Mouse (Mus musculus) spleen, adult 2 months (tissue): ENCODE measurements at regions not wholly inside any gene's neighbourhood (a gene's known extent, or its start where the extent isn't known, plus 50 kb on each side); places are given as distances from the start of the nearest gene placed in this dataset.

Source experiments
- DNase-seq, 2 experiments: peaks; one replicate each; pipeline versions ENCODE4 v3.0.0 to v3.0.0-alpha.2; 2012 to 2021; ENCODE audit warnings: low spot score in 2 of 2, low read depth in 1 of 2
- H3K27ac ChIP-seq: fragments of 200-500 bp; 2 replicates; pipeline ENCODE4 v1.5.1; 2012; ENCODE audit warnings: low read length, inconsistent platforms; ENCODE audit not compliant: insufficient read depth
- H3K27me3 ChIP-seq: fragments of 200-500 bp; 2 replicates; pipeline ENCODE4 v1.6.1; 2012; ENCODE audit warnings: mild to moderate bottlenecking, moderate library complexity, low read length, inconsistent platforms; ENCODE audit not compliant: control insufficient read depth, insufficient read depth
- H3K36me3 ChIP-seq: fragments of 200-500 bp; 2 replicates; pipeline ENCODE4 v1.6.1; 2012; ENCODE audit warnings: mild to moderate bottlenecking, low read length, inconsistent platforms; ENCODE audit not compliant: control insufficient read depth, insufficient read depth
- H3K4me1 ChIP-seq: fragments of 200-500 bp; 2 replicates; pipeline ENCODE4 v1.6.1; 2011; ENCODE audit warnings: inconsistent platforms; ENCODE audit not compliant: control insufficient read depth, insufficient read depth, insufficient read length
- H3K4me3 ChIP-seq: fragments of 200-500 bp; 2 replicates; pipeline ENCODE4 v1.5.1; 2011; ENCODE audit warnings: mild to moderate bottlenecking, inconsistent platforms; ENCODE audit not compliant: insufficient read depth, insufficient read length; ENCODE audit errors: extremely low read depth
- CTCF ChIP-seq: fragments of 200-500 bp; IDR thresholded peaks from 2 replicates; pipeline ENCODE4 v1.5.1; 2011; ENCODE audit warnings: mild to moderate bottlenecking, inconsistent platforms; ENCODE audit not compliant: insufficient read depth, insufficient read length, insufficient replicate concordance; ENCODE audit errors: extremely low read depth
- POLR2A ChIP-seq: fragments of 200-500 bp; IDR thresholded peaks from 2 replicates; pipeline ENCODE4 v1.6.1; 2011; ENCODE audit warnings: low read depth, low read length, inconsistent platforms
- WGBS: fragments of 180-500 bp; shearing (Covaris S2); methylation state at CpG from one replicate; pipeline ENCODE4 v1.1.7; 2018; 5-methylcytosine and 5-hydroxymethylcytosine counted together

DNA sequence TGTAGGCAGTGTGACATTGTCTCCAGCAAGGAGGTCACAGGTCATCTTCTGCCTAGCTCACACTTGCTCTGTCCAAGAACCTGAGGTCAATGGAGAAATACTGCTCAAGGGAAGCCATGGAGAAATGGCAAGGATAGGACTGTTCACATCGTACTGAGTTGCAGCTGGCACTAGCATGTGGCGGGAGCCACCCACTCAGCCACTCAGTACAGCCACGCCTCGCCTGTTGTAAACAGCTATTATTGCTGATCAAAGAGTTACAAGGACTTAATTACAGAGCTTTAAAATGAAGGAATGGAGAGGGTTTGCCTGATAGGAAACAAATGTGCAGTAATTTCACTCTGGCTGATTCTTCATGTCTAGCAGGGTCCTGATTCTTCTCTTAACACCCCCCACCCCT, 64.8 kb downstream of the Dll1 start:
- no peak overlapping the region for H3K4me3 ChIP-seq
- 76% methylated on average over 4 of the region's 4 CpGs for WGBS
- no peak overlapping the region for H3K27ac ChIP-seq
- TF ChIP-seq POLR2A (no peak), CTCF (no peak)
- H3K4me1 ChIP-seq, result no peaks in the 10 kb centered on the region
- DNase-seq, result no peak
- H3K36me3 ChIP-seq, result no peaks in the 10 kb centered on the region
- no peaks in the 10 kb centered on the region for H3K27me3 ChIP-seq

DNA sequence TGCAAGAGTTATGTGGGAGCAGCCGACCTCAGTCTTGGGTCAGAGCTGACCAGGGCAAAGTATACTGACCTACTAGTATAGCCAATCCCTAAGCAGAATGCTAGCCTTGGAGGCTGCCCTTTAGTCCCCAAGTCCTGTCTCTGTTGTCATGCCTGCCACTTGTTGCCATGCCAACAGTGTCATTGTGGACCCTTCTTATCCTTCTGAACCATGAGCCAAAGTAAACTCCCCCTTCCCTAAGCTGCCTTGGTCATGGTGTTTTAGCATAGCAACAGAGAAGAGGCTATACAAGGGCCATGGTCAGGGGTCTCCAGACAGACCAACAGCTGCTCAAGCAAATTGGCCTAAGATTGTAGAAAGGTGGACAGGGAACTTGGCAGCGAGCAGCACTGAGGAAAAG, 66.2 kb downstream of the Dll1 start:
- Histone ChIP-seq H3K36me3 (no peaks in the 10 kb centered on the region), H3K27ac (no peak overlapping the region), H3K27me3 (no peaks in the 10 kb centered on the region), H3K4me3 (no peak overlapping the region), H3K4me1 (no peaks in the 10 kb centered on the region)
- no peak for TF ChIP-seq POLR2A
- TF ChIP-seq CTCF, result no peak
- DNase-seq, result no peak
- WGBS, result 91% methylated on average over 2 of the region's 2 CpGs

DNA sequence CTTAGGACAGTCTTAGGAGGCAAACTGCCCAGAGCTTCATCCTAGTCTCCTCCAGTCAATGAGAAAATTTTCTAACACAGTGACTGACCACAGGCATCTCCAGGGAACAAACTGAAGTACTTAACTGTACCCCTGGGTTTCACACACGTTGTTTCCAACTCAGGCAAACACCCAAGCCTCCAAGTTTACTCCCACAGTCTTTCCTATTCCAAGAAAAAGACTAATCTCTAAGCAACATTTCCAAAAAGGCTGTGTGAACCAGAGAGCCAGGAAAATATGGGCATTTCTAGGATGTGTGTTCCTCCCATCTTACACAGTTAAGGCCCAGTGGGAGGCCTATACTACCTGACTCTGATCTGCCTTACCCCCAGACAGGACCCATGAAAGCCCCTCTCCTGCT, 74.6 kb downstream of the Dll1 start:
- no peaks in the 10 kb centered on the region for H3K27me3 ChIP-seq
- no peak for DNase-seq
- no peak overlapping the region for H3K27ac ChIP-seq
- H3K4me3 ChIP-seq, result no peak overlapping the region
- 50% methylated on average over 1 of the region's 1 CpGs for WGBS
- H3K4me1 ChIP-seq, result no peaks in the 10 kb centered on the region
- no peaks in the 10 kb centered on the region for H3K36me3 ChIP-seq
- no peak for TF ChIP-seq CTCF
- TF ChIP-seq POLR2A, result no peak

DNA sequence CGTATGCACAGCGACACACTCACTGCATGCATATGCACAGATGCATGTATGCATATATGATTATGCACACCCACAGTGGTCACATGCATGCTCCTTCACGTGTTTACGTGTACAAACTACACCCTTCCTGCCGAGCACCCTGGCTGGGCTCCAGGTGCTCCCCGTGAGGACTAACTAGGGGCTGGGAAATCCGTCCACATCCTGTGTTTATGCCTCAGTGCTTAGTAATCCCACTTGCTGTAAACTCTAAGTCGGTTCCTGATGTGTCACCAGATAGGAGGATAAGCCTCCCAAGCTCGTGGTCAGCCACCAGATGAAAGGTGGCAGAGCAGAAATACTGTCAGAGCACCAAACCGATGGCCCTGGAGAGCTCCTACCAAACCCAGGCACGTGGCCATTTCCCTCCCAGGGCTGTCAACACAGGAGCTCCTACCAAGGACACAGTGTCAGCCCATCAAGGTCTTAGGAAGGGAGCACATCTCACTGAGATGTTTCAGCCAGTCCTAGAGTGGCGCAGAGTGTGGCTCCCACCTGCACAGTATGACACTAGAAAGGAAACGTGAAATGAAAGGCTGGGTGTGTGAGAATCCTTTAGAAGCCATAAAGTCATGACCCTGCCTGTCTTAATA, 76.8 kb downstream of the Dll1 start:
- no peaks in the 10 kb centered on the region for H3K4me1 ChIP-seq
- H3K36me3 ChIP-seq, result no peaks in the 10 kb centered on the region
- no peak overlapping the region for H3K4me3 ChIP-seq
- no peak overlapping the region for H3K27ac ChIP-seq
- no peak for DNase-seq
- no peaks in the 10 kb centered on the region for H3K27me3 ChIP-seq
- TF ChIP-seq POLR2A (no peak), CTCF (no peak)
- WGBS, result 55% methylated on average over 13 of the region's 13 CpGs

GRCm38 (mm10) chr17:15294165-15294585, 82.5 kb downstream of the Dll1 start:
- H3K27ac ChIP-seq, result no peak overlapping the region
- no peak overlapping the region for H3K4me3 ChIP-seq
- no peaks in the 10 kb centered on the region for H3K4me1 ChIP-seq
- no peak for TF ChIP-seq POLR2A
- no peaks in the 10 kb centered on the region for H3K36me3 ChIP-seq
- WGBS, result 86% methylated on average over 5 of the region's 5 CpGs
- H3K27me3 ChIP-seq, result no peaks in the 10 kb centered on the region
- no peak for DNase-seq

GRCm38 (mm10) chr17:15292490-15293070, 84.1 kb downstream of the Dll1 start:
- H3K4me1 ChIP-seq, result no peaks in the 10 kb centered on the region
- TF ChIP-seq POLR2A, result no peak
- TF ChIP-seq CTCF, result no peak
- no peak overlapping the region for H3K4me3 ChIP-seq
- no peak for DNase-seq
- H3K36me3 ChIP-seq, result no peaks in the 10 kb centered on the region
- no peaks in the 10 kb centered on the region for H3K27me3 ChIP-seq
- 89% methylated on average over 11 of the region's 11 CpGs for WGBS
- H3K27ac ChIP-seq, result no peak overlapping the region

DNA sequence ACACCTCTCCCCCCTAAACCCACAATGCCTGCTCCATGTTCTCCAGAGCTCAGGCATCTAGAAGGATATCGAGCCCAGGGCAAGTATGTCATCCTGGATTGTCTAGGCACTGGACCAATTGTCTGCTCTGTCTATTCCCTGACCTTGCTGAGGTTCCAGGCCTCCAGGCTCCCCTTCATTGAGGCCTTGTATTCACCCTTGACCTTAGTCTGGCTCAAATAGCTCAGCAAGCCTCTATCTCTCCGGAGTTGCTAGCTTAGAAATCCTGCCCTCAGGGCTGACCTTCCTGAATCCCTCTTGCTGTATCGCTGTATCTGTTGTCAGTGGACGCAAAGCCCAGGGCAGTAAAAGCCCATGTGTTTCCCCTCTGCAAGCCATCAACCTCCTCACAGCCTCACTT, 85.0 kb downstream of the Dll1 start:
- Histone ChIP-seq H3K36me3 (no peaks in the 10 kb centered on the region), H3K4me1 (no peaks in the 10 kb centered on the region), H3K27ac (no peak overlapping the region), H3K27me3 (no peaks in the 10 kb centered on the region), H3K4me3 (no peak overlapping the region)
- 77% methylated on average over 4 of the region's 4 CpGs for WGBS
- no peak for DNase-seq
- TF ChIP-seq POLR2A (no peak), CTCF (no peak)
